Mouse (Mus musculus): Measurements from ENCODE around the gene Prtn3.

Gene Prtn3

DNA sequence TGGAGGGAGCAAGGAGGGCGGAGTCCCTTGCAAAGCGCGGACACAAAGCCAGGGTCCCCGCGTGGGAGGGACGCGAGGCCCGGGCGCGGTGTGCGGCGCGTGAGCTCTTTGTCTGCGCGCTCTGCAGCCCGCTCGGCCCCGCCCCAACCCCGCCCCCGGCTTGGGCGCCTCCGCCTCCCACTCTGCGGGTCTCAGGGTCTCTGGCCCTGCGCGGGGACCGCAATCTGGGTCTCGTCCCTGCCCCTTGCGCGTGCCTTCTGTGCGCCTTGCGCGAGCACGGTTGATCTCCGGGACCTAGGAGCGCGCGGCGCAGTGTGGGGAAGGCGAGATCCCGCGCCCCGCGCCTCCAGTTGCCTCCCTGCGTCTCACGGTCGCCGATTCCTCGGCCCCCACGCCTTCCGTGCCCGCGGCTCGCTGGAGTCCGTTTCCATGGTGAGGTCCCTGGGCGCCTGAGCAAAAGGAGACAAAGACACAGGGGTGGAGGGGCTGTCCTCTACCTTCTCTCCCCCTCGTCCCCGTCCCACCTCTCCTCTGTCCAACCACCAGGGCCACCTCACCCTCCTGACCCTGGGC, at the start of gene Prtn3, which contains the start of gene Plppr3:
Gene Prtn3, plus strand, starts transcription at position 187 of the 573 bp plus-strand sequence.
Gene Plppr3, minus strand, starts transcription at position 345 of the 573 bp plus-strand sequence.
- DNase-seq (ENCODE audit: low spot score in 2 of 2): no peak

DNA sequence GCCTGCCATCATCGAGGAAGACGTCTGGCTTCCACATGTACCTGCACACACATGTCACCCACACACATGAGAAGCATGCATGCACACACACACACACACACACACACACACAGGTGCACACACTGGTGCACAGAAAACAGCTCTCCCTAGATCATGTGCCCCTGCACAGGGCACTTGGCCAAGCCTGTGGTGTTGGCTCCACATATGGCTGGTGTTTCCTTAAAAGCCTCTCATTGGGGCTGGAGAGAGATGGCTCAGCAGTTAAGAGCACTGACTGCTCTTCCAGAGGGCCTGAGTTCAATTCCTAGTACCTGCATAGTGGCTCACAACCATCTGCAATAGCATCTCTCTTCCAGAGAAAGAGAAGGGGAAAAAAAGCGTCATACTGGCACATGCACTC, 42.7 kb upstream of the Prtn3 start:
- DNase-seq (ENCODE audit: low spot score in 2 of 2): no peak

DNA sequence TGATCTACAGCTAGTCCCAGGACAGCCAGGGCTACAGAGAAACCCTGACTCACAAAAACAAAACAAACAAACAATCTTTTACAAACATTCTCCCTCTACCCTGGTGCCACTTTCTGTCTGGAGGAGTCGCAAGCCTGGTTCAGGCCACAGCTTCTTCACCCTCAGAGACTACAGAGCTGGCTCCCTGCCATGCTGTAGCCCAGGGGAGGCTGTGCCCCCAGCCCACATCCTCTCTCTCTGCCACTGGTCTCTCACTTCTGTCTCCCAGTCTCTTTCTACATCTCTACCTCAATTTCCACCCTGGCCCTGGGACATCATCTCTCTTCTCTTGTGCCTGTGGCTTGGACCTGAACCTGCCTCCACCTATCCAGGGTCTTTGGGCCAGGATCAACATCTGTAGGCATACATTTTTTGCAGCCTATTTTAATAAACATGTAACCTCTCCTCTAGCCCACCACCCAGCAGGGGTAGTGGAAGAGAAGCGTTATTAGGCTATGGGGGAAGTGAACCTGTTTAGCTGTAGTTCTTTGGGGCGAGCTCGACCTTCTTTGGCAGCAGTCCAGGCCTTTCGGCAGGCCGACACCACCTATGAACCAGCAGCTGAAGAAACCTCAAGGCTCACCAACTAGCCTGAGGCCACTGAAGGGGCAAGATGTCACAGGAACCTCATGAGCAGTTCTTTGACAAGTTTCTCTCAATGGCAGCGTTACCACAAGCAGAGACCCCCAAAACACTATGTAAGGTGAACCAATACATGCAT, 42.1 kb upstream of the Prtn3 start:
- DNase-seq (ENCODE audit: low spot score in 2 of 2): no peak

DNA sequence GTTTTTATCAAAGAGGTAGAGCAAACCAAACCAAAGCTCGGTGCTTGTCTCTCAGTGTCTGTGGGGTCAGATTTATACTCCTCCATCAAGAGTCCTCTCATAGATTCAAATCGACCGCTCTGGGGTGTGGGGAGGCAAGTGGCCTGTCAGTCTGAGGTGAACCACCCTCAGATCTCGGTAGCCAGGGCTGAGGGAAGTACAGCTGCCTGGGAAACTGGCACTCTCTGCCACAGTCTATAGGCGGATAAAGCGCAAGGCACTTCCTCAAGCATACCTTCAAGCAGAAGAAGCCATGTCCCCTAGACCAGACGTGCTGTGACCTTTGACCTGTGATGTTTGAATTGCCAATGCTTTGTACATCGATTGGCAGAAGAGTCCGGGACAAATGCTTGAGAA, 41.5 kb upstream of the Prtn3 start:
- DNase-seq (ENCODE audit: low spot score in 2 of 2): no peak

DNA sequence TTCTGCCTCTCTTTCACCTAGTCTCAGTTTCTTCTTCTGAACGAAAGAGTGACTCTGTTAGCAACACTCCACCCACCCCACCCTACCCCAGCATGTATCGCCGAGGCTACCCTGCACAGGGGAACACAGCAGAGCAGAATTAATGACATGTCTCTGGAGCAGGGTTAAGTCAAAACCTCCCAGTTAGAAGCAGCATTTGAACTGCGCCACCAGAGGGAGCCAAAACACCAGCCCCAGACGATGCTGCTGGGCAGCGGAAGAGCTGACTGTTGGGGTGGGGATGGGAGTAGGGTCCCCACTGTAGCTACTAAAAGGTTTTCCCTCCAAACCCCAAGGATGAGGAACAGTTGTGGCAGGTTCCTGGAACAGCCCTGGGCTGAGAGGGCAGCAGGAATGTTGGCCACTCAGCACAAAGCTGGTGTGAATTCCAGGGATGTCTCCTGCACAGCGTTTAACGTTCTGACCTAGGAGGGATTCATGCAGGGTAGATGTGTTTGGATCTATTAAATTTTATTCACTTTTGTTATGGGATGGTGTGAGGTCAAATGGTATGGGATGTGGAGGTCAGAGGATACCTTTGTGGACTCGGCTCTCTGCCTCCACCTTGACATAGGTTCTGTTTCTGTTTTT, 39.4 kb upstream of the Prtn3 start:
- peak; percentile 47 to 76 for DNase-seq (ENCODE audit: low spot score in 2 of 2)

DNA sequence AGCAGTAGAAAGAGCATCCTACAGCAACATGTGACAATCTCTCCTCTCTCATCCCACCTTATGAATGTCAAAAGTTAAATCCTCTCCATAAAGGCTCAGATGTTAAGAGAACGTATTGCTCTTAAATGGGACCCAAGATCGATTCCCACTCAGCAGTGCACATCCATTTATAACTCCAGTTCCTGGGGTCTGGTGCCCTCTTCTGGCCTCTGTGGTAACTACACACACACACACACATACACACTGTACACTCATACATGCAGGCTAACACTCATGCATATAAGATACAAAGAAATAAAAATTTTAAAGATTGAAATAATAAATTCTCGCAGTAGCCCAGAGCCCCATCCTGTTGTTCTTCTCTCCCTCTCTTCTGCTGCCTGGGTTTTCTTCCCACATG, 37.4 kb upstream of the Prtn3 start:
- DNase-seq (ENCODE audit: low spot score in 2 of 2): no peak

DNA sequence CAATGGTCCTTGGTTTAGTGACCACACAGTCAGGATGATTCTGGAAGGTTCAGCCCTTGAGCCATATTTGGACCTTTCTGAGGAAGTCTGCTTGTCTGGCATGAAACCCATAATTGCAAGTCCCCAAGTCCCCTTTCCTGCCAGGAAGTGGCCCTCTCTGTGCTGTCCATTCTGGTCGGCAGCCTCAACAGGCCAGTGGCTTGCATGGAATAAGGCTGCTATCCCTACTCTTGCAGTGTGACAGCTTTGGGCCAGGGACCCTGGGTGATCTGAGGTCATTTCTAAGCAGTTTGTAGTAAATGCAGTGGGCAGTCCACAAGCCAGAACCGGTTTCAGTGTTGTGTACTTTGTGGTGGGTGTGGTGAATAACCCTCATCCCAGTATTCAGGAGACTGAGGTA, 36.1 kb upstream of the Prtn3 start:
- no peak for DNase-seq (ENCODE audit: low spot score in 2 of 2)

DNA sequence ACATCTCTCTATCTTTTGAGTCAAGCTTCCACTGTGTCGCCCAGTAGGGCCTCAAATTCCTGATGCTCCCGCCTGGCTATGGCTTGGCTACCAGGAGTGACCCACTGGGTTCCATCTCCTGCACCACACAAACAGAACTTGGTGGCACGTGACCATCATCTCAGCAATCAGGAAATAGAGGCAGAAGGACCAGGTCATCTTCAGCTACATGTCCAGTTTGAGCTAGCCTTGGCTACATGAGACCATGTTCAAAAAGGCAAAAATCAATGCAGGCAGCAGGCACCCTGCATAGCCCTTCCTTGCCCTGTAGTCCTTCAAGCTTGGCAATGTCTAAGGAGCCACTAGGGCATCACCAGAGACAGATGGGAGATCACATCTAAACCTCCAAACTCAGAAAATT, 34.2 kb upstream of the Prtn3 start:
- DNase-seq (ENCODE audit: low spot score in 2 of 2): no peak

DNA sequence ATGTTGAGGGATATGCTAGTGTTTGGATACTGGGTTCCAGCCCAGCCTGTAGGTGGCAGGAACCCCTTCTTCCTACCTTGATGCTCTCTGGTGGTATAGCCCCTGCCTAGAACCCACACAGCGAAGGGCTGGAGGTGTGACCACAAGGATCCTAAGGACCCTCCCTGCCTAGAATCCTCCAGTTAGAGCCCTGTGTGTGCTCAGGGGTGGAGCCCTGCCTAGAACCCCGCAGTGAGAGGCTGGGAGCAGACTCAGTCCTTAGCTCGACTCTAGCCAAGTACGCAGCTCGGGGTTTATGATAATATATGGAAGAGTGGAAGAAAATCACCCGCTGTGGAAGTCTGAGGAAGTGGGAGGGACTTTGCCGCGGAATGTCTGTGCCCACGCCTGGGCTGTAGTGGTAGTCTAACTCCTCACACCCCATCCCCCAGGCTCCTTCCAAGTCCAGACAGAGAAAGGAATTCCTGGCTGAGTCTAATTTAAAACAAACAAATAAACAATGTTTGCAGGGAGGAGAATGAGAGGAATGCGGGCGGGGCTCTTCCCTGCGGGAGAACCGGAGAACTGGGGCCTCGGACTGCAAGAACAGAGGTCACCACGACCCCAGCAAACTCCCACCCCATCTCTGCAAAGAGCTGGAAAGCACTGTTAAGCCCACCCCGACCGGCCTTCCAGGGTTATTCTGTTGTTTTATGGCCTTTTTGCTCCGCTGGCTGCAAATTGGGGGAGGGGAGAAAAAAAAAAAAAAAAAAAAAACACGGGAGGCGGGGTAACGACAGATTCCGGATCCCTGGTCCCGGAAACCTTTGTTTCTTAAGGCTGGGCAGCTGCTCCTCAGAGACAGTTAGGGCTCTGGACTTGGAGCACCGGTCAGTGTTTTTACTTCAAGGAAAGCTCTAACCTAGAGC, 33.4 kb upstream of the Prtn3 start:
- DNase-seq (ENCODE audit: low spot score in 2 of 2): no peak

DNA sequence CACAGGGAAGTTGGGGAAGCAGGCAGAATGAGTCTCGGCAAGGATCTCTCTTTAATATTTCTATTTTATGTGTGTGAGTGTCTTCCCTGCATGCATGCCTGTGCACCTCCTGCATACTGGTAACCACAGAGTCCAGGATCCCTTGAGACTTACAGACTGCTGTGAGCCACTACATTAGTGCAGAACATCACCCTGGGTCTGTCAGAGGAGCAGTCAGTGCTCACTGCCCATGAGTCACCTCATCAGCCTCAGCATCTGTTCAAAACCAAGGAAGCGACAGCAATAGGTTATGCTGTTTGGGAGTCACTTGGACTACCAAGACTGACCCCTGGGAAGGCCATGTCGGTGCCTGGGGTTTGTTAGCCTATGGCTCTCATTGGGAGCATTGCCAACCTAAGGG, 32.0 kb upstream of the Prtn3 start:
- no peak for DNase-seq (ENCODE audit: low spot score in 2 of 2)

DNA sequence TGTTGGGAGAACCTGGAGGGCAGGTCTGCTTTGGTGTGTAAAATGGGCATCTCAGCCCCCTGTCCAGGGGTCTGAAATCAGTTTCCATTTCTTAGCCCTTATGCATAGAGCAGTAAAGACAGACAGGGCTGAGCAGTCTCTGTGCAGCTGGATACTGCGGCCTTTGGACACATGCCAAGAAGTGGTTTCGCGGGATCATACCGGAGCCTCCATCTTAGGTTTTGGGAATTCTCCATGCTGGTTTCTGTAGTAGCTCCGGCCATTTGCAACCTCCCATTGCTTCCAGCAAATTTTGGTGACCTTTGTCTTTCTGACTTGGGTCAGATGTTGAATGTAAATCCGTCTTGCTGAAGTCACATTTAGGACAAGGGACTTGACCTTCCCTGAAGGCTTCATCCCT, 30.8 kb upstream of the Prtn3 start:
- DNase-seq (ENCODE audit: low spot score in 2 of 2): no peak

DNA sequence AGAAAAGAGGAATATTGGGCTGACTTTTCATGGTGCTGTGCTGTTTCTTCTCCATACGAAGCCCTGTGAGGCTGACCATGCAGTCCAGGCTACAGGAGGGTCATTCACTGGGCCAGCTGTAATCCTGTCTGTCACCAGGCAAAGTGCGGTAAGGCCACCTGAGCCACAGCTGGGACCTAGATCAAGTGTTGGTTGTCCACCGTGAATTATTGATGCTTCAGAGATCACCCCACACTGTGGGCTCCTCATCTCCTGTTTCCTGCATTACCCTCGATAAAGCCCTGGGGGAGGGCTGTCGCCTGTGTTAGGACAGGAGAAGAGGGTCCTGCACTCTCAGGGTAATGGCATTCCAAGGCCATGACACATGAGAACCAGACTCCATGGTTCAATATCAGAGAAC, 27.7 kb upstream of the Prtn3 start:
- DNase-seq (ENCODE audit: low spot score in 2 of 2): no peak

DNA sequence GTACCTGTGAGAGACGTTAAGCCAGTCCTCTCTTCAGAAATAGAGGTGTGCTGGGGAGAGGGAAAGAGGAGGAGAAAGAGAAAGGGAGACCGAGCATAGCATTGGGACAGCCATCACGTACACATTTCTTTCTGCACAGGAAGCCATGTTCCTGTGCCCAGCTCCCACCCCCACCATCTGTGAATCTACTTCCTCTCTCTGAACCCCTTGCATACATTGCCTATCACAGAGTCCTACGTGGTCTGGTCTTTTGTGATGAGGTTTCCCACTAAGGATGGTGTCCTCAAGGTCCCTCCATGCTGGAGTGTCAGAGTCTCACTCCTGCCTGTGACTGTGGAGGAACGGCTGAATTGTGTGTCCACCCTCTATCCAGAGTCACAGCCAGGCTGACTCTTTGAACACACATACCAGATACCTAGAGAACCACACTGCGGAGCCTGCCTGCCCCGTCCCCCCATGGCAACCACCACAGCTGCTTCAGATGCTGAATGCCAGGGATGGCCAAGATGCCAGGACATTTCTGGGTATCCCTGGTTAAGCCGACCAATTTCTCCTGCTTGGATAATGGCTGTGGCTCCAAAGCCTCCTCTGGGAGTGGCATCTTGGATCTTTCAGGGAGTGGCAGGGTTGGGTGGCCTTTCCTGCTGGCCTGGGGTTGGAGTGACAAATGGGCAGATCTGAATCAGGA, 24.2 kb upstream of the Prtn3 start:
- no peak for DNase-seq (ENCODE audit: low spot score in 2 of 2)

DNA sequence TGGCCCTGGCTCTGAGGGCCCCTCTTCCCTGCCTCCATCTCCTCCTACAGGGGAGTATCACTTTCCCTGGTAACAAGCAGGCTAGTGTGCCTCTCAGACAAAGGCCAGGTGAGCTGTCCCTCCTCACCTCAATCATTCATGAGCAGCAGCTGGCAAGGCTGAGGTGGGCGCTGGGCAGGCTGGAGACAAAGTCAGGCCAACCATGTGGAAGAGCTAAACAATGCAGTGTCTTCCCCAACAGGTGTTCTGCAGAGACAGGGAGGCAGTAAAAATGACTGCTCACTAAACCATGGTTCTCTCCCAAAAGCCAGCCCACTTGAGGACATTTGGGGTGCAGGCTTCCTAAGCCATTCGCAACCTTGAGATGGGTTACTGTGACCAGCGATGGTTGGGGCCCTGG, 22.6 kb upstream of the Prtn3 start:
- DNase-seq (ENCODE audit: low spot score in 2 of 2): no peak

DNA sequence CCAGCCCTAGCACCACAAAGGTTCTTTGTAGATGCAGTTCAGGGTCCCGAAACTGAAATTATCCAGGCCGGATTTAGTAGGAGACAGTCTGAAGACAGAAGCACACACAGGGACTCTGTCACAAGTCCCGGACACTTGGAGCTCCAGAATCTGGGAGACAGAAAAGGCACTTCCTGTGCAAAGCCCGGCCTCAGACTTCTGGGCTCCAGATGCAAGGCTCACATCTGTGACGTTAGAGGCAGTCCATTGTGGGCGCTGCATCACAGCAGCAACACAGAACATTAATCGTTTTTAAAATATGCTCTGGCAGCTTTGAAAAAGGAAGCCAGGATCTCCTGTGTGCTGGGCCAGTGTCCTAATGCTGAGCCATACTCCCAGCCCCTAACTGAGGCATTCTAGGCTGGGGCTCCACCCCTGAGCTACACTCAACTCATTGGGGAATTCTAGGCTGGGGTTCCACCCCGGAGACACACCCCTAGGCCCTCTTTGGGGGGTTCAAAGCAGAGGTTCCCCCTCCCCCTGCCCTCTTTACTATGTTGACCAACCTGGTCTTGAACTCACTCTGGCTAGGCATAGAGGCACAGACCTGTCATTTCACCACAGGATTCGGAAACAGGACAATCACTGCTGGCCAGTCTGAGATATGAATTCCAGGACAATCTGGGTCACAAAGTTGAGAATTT, 22.0 kb upstream of the Prtn3 start:
- no peak for DNase-seq (ENCODE audit: low spot score in 2 of 2)

DNA sequence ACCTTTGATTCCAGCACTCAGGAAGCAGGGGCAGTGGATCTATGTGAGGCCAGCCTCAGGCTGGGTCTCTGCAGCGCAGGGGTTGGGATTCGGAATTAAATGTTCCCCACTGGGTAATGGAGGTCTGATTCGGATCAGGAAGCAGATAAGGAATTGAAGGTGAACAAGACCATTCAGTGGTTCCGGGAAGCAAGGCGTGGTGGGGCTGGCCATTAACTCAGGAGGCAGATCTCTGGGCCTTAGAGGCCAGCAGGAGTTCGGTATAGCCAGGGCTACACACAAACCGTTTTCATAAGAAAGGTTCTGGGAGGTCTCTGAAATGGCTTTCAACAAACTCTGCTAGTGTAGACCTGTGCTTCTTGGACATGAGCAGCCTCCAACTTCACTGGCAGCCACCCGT, 21.4 kb upstream of the Prtn3 start:
- DNase-seq (ENCODE audit: low spot score in 2 of 2): no peak

DNA sequence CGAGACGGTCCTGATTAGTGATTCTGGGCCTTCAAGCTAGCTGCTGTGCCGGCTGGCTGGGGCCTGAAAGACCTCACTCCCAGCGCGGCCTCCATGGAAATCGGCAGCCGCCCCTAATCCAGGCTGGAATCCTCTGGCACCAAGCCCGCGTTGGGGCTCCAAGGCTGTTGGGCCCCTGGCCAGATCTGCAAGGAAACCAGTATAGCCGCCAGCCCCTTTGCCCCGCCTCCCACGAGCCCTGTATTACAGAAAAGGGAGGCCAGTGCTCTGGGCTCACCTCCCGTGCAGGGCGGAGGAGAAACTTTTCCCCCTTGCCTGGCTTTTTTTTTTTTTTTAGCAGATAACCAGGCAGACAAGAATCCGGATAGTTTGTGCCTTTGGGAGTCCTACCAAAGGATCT, 20.9 kb upstream of the Prtn3 start:
- peak; percentile 49 to 60 for DNase-seq (ENCODE audit: low spot score in 2 of 2)

DNA sequence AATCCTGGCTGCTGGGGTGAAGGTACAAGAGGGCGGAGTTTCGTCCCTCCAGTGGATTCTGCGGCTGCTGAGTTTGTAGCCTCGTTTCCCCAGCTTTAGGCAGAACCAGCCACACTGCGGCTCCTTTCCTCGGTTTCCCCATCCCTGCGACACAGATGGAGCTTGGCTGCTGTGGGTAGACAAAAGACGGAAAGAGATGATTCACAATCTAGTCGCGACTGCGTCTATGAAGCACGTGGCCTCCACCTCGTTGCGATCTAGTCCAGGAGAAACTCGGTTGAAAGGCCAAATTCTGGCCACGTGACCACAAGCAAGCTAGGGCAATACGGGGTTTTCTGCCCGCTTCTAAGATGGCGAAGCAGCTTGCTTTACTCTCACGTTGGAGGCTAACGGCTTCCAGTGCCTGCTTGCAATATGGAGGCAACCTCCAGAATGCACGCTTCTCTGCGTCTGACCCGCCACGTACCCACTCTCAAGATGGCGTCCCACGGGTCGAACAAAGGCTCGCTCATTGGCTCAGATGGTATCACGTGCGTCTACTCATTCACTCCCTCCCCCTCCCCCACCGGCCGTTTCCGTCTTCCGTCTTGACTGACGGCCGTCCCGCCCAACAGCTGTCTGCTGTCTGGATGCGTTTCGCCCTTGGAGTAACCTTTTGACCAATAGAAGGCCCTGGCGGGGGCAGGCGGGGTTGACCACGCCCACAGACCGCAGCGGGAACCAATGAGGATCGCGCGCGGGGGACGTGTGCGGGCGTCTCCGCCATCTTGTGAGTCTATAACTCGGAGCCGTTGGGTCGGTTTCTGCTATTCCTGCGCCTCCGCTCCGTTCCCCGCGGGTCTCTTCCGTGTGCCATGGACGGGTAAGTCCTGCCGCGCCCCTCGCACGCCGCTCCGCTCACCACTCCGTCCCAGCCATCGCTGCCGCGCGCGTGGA, 20.1 kb upstream of the Prtn3 start, which contains the start of gene Ptbp1:
Gene Ptbp1, plus strand, starts transcription at position 568 of the 936 bp plus-strand sequence.
- peak; percentile 98 for DNase-seq (ENCODE audit: low spot score in 2 of 2)

DNA sequence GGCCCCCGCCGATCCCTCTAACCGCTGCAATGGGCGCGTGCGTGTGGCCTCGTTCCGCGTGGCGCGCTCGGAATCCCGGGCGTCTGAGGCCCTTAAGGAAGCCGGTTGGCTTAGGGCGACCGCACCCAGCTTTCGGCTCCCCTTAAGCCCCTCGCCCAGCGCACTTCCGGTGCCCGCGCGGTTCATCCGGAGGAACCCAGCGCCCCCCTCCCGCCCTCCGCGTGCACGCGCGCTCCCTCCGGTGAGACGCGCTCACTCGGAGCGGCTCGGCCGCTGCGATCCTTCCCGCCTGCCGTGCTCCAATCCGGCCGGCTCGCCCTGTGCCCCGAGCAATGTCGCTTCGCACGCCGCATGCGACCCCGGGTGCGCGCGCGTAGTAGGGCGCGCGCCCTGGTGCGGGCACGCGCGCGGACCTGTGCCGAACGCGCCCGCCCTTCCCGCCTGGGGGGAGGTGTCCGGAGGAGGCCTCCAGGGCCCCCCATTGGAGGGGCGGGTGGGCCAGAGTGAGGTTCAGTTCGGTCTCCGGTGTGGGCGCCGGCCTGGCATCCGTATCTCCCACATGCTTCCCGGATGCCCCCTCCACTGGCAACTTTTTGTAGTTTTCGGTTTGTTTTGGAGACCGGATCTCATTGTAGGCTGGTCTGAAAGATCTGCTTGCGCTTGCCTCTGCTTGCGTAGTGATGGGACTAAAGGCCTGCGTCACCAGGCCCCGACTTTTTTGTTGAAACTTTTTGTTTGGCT, 19.3 kb upstream of the Prtn3 start:
- peak; percentile 53 to 66 for DNase-seq (ENCODE audit: low spot score in 2 of 2)
